Mouse (Mus musculus) layer of hippocampus, adult 2 months (tissue): ENCODE data around the gene Akap13. TPM values are rescaled to one million over a fixed set of nuclear protein-coding genes. Genes with fewer than 3 reads are reported as not detected.

Experiments
- DNase-seq, 2 experiments: peaks; one replicate each; pipeline ENCODE4 v3.0.0; 2022; ENCODE audit warnings: low spot score in 2 of 2
- H3K27ac ChIP-seq: fragments of 200-600 bp; 2 replicates; pipeline ENCODE4 v1.8.1; 2022
- H3K4me3 ChIP-seq: fragments of 200-600 bp; 2 replicates; pipeline ENCODE4 v1.8.1; 2022; ENCODE audit warnings: mild to moderate bottlenecking
- CTCF ChIP-seq: fragments of 200-600 bp; conservative IDR thresholded peaks from 2 replicates; pipeline ENCODE4 v1.8.1; 2022; ENCODE audit warnings: antibody characterized with exemption, mild to moderate bottlenecking, moderate library complexity
- total RNA-seq, 2 experiments: library from RNA; stranded (reverse); gene quantifications; 2 replicates each; pipeline ENCODE4 v1.2.3; 2021

The Akap13 gene
- total RNA-seq, 2 experiments from 2014 or later: 66.5 to 73.6 TPM

GRCm38 (mm10) chr7:75428913-75429312 is 26.4 kb upstream of the Akap13 start:
- Histone ChIP-seq H3K27ac (no peak overlapping the region), H3K4me3 (no peak overlapping the region)
- DNase-seq: no peak
- TF ChIP-seq CTCF: no peak

- DNase-seq: no peak
- no peak for TF ChIP-seq CTCF
- H3K27ac ChIP-seq: no peak overlapping the region
Measured at GRCm38 (mm10) chr7:75430550-75430949, 24.8 kb upstream of the Akap13 start.

GRCm38 (mm10) chr7:75431043-75431442 is 24.3 kb upstream of the Akap13 start:
- DNase-seq: no peak
- Histone ChIP-seq H3K4me3 (no peak overlapping the region), H3K27ac (no peak overlapping the region)
- TF ChIP-seq CTCF: no peak

More at GRCm38 (mm10) chr7:75430550-75430949, 24.8 kb upstream of the Akap13 start:
- H3K4me3 ChIP-seq: no peak overlapping the region

- Histone ChIP-seq H3K4me3 (no peak overlapping the region), H3K27ac (no peak overlapping the region)
- DNase-seq: no peak
- no peak for TF ChIP-seq CTCF
Measured at GRCm38 (mm10) chr7:75432046-75432445, 23.3 kb upstream of the Akap13 start.

- H3K4me3 ChIP-seq: no peak overlapping the region
Measured at GRCm38 (mm10) chr7:75436413-75437174, 18.7 kb upstream of the Akap13 start.

GRCm38 (mm10) chr7:75439570-75439969 is 15.8 kb upstream of the Akap13 start:
- TF ChIP-seq CTCF: no peak
- no peak for DNase-seq
- Histone ChIP-seq H3K27ac (no peak overlapping the region), H3K4me3 (no peak overlapping the region)

More at GRCm38 (mm10) chr7:75436413-75437174, 18.7 kb upstream of the Akap13 start:
- no peak for DNase-seq
- H3K27ac ChIP-seq: no peak overlapping the region
- no peak for TF ChIP-seq CTCF

GRCm38 (mm10) chr7:75440241-75440640 is 15.1 kb upstream of the Akap13 start:
- DNase-seq: no peak
- TF ChIP-seq CTCF: no peak
- no peak overlapping the region for H3K27ac ChIP-seq
- H3K4me3 ChIP-seq: no peak overlapping the region

- DNase-seq: no peak
- TF ChIP-seq CTCF: no peak
- Histone ChIP-seq H3K27ac (no peak overlapping the region), H3K4me3 (no peak overlapping the region)
Measured at GRCm38 (mm10) chr7:75441947-75442346, 13.4 kb upstream of the Akap13 start.

- no peak for DNase-seq
- Histone ChIP-seq H3K4me3 (peak overlapping the region; percentile 75), H3K27ac (peak overlapping the region; percentile 89)
- no peak for TF ChIP-seq CTCF
Measured at GRCm38 (mm10) chr7:75456152-75456888, 986 bp downstream of the Akap13 start.

- no peak for DNase-seq
- no peak overlapping the region for H3K4me3 ChIP-seq
- H3K27ac ChIP-seq: no peak overlapping the region
- no peak for TF ChIP-seq CTCF
Measured at GRCm38 (mm10) chr7:75460290-75460689, 5.0 kb downstream of the Akap13 start.

GRCm38 (mm10) chr7:75463579-75464162 is 8.3 kb downstream of the Akap13 start:
- H3K27ac ChIP-seq: no peak overlapping the region
- no peak for TF ChIP-seq CTCF
- DNase-seq: no peak

GRCm38 (mm10) chr7:75467791-75468190 is 12.5 kb downstream of the Akap13 start:
- Histone ChIP-seq H3K4me3 (no peak overlapping the region), H3K27ac (no peak overlapping the region)
- DNase-seq: no peak
- TF ChIP-seq CTCF: no peak

More at GRCm38 (mm10) chr7:75463579-75464162, 8.3 kb downstream of the Akap13 start:
- no peak overlapping the region for H3K4me3 ChIP-seq

GRCm38 (mm10) chr7:75470318-75470925 is 15.1 kb downstream of the Akap13 start:
- no peak for DNase-seq
- Histone ChIP-seq H3K4me3 (no peak overlapping the region), H3K27ac (peak overlapping the region; percentile 40)
- no peak for TF ChIP-seq CTCF
